Mouse (Mus musculus): ENCODE measurements around the gene Adra1d. TPM values are rescaled to one million over a fixed set of nuclear protein-coding genes. Genes with fewer than 3 reads are reported as not detected.

The Adra1d gene
- 0.22 and 0.42 TPM in 2 replicates for polyA plus RNA-seq (2015; fragmentation: Nextera tagmentation; extraction: Ambion mirVana)

DNA sequence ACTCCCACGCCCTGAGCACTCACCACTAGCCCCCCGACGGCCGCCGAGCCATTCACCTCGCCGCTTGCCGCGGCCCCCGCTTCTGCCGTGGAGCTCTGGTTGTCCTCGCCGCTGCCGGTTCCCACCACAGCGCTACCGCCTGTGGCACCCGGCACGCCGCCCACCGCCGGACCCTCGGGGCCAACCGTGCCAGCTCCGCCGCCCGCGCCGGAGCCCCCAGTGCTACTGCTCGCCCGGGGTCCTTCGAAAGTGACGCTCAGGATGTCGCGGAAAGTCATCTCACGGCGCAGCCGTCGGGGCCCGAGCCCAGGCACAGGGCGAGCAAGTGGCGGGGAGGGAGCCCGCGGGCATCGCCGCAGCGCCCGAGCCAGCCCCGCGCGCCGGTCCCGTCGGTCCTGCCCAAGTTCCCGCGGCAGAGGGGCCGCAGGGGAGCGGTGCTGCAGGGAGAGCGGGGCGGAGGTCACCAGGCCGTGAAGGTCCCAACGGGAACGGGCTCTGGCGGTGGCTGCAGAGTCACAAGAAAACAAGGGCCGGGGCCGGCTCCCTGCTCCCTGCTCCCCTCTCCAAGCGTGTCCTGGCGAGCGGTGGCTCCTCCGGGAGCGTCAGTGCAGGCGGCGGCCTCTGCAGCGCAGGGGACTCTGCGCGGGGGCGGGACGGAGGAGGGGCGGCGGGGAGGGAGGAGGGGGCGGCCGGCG, at the start of gene Adra1d:
Gene Adra1d, minus strand, starts transcription at position 393 of the 695 bp plus-strand sequence.
- Histone ChIP-seq H3K4me1 (ENCODE audit: control insufficient read depth, insufficient read depth, low read length) (peaks cover 12% of the 10 kb centered on the region), H3K9me3 (replicated peaks; ENCODE audit: control insufficient read depth, low read length) (no peaks in the 10 kb centered on the region), H3K4me2 (ENCODE audit: low read depth, low read length) (peak within 1 kb of the TSS; percentile 75), H3K4me3 (replicated peaks; ENCODE audit: low read length) (peak within 1 kb of the TSS; percentile 53), H3K9ac (ENCODE audit: low read length) (peak within 1 kb of the TSS; percentile 65), H3K27ac (ENCODE audit: low read length) (no peak within 1 kb of the TSS), H3K27me3 (ENCODE audit: control insufficient read depth, insufficient read depth, low read length) (peaks cover 65% of the 10 kb centered on the region), H3K36me3 (ENCODE audit: control insufficient read depth, insufficient read depth, low read length) (no peaks in the 10 kb centered on the region)
- peak; percentile 51; the same call in 1 of the 2 replicates for ATAC-seq (ENCODE audit: insufficient read depth, low FRiP score)
- under 1% methylated on average over 66 of the region's 82 CpGs for WGBS

DNA sequence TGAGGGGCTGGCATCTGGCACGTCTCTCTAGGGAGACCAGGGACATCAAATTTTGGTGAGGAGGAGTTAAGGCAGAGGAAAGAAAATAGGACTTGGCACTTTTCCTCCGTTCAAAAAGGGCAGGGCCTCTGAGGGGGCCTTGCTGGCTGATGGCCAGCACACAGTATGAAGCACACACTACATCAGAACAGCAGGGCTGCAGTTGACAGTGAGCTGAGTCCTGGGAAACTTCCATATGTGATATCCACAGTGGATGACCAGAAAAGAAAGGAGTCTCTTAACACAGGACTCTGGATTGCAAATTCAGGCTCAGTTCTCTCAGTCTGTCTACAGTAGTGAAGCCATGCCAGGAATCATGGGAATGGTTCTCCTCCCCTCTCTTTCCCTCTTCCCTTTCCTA, 39.8 kb upstream of the Adra1d start:
- no peaks in the 10 kb centered on the region for H3K36me3 ChIP-seq (ENCODE audit: control insufficient read depth, insufficient read depth, low read length)
- H3K27me3 ChIP-seq (ENCODE audit: control insufficient read depth, insufficient read depth, low read length), result no peaks in the 10 kb centered on the region
- H3K27ac ChIP-seq (ENCODE audit: low read length), result no peak overlapping the region
- H3K4me1 ChIP-seq (ENCODE audit: control insufficient read depth, insufficient read depth, low read length), result no peaks in the 10 kb centered on the region
- no peak overlapping the region for H3K4me2 ChIP-seq (ENCODE audit: low read depth, low read length)
- 26% methylated on average over 2 of the region's 2 CpGs for WGBS
- H3K9ac ChIP-seq (ENCODE audit: low read length), result no peak overlapping the region
- no peak overlapping the region for H3K4me3 ChIP-seq (replicated peaks; ENCODE audit: low read length)
- ATAC-seq (ENCODE audit: insufficient read depth, low FRiP score), result 0 out of 2 replicates have a peak, but pooled peaks have one; percentile 33
- H3K9me3 ChIP-seq (replicated peaks; ENCODE audit: control insufficient read depth, low read length), result no peaks in the 10 kb centered on the region

DNA sequence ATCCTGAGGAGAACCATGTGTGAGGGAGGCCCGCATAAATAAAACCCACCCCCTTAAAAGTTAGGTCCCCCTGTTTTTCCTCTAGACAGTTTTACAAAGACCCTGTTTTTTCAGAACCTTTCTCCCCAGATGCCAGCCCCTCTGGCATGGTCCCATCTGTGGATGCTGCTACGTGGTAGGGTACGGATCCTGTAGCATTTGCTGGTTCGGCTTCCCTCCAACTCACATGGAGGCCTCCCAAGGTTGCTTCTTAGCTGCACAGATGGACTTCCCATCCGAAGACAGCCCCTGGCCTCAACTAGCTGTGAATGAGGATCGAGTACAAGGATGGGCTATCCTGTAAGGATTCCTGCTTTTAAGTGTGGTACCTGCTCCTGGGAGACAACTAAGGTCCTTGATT, 32.8 kb upstream of the Adra1d start:
- Histone ChIP-seq H3K4me2 (ENCODE audit: low read depth, low read length) (no peak overlapping the region), H3K9me3 (replicated peaks; ENCODE audit: control insufficient read depth, low read length) (no peaks in the 10 kb centered on the region), H3K4me3 (replicated peaks; ENCODE audit: low read length) (no peak overlapping the region), H3K9ac (ENCODE audit: low read length) (no peak overlapping the region), H3K36me3 (ENCODE audit: control insufficient read depth, insufficient read depth, low read length) (no peaks in the 10 kb centered on the region), H3K27me3 (ENCODE audit: control insufficient read depth, insufficient read depth, low read length) (no peaks in the 10 kb centered on the region), H3K27ac (ENCODE audit: low read length) (no peak overlapping the region), H3K4me1 (ENCODE audit: control insufficient read depth, insufficient read depth, low read length) (no peaks in the 10 kb centered on the region)
- 83% methylated on average over 6 of the region's 6 CpGs for WGBS
- no peak for ATAC-seq (ENCODE audit: insufficient read depth, low FRiP score)

DNA sequence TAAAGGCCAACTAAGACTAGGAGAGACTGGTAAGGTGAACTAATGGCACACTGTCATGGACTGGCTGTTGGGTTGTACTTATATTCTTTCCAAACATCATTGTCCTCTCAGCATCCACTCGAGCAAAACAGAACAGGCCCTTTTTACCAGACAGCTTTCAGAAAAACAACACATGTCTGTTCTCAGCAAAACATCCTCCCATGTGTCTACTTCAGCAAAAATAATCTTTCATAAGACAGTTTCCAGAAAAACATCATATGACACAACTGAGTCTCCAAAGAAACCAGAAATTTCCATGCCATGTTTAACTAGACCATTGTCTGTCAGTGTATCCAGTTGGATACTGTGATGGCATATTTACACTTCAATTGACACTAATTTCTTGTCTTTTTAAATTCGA, 25.4 kb upstream of the Adra1d start:
- 59% methylated on average over 2 of the region's 2 CpGs for WGBS
- H3K4me1 ChIP-seq (ENCODE audit: control insufficient read depth, insufficient read depth, low read length), result no peaks in the 10 kb centered on the region
- H3K36me3 ChIP-seq (ENCODE audit: control insufficient read depth, insufficient read depth, low read length), result no peaks in the 10 kb centered on the region
- no peaks in the 10 kb centered on the region for H3K9me3 ChIP-seq (replicated peaks; ENCODE audit: control insufficient read depth, low read length)
- H3K27ac ChIP-seq (ENCODE audit: low read length), result no peak overlapping the region
- ATAC-seq (ENCODE audit: insufficient read depth, low FRiP score), result no peak
- no peaks in the 10 kb centered on the region; the same call in 1 of the 2 replicates for H3K27me3 ChIP-seq (ENCODE audit: control insufficient read depth, insufficient read depth, low read length)
- H3K9ac ChIP-seq (ENCODE audit: low read length), result no peak overlapping the region
- H3K4me3 ChIP-seq (replicated peaks; ENCODE audit: low read length), result no peak overlapping the region
- H3K4me2 ChIP-seq (ENCODE audit: low read depth, low read length), result no peak overlapping the region

DNA sequence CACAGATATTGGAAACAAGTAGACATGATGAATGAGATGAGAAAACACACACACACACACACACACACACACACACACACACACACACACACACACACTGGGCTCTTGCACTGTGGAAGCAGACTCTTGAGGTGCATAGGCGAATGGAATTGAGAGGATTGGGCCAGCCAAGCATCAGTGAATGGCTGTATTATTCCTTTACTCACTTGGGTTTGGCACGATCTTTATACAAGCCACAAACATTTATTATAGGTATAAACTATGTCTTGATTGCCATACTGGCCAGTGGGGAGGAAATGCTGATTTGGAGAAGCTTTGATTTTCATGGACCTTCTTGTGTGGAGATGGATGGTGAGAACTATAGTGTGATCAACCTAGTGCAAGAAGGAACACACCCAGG, 19.4 kb upstream of the Adra1d start:
- ATAC-seq (ENCODE audit: insufficient read depth, low FRiP score), result no peak

DNA sequence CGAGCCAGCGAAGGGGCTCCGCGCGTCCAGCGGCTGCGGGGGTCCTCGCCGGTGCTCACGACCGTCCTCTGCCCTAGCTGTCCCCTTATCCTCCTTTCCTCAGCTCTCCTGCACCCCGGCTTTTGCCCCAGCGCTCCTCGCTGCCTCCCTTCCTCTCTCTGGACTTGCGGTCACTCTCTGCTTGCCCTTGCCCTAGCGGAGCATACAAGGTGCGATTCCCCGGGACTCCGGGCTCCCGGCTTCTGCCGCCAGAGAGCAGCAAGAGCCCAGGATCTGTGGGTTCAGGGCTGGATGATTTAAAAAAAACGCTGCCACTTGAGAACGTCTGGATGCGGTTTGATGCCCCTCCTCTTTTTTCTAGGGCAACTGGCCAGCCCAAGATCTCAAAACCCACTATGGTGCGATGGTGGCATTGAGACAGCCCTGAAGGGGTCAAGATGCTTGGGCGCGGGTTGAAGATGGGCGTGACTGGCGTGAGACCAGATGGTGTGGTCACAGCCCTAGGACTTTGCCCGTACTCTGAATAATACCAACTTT, 571 bp upstream of the Adra1d start:
- peak; percentile 44; the same call in 1 of the 2 replicates for ATAC-seq (ENCODE audit: insufficient read depth, low FRiP score)

More for the DNA sequence above, 19.4 kb upstream of the Adra1d start:
- H3K9me3 ChIP-seq (replicated peaks; ENCODE audit: control insufficient read depth, low read length), result no peaks in the 10 kb centered on the region
- H3K9ac ChIP-seq (ENCODE audit: low read length), result no peak overlapping the region
- H3K36me3 ChIP-seq (ENCODE audit: control insufficient read depth, insufficient read depth, low read length), result no peaks in the 10 kb centered on the region
- H3K4me2 ChIP-seq (ENCODE audit: low read depth, low read length), result no peak overlapping the region
- H3K27me3 ChIP-seq (ENCODE audit: control insufficient read depth, insufficient read depth, low read length), result no peaks in the 10 kb centered on the region; the same call in 1 of the 2 replicates
- WGBS, result 74% methylated on average over 2 of the region's 2 CpGs
- no peak overlapping the region for H3K27ac ChIP-seq (ENCODE audit: low read length)
- H3K4me3 ChIP-seq (replicated peaks; ENCODE audit: low read length), result no peak overlapping the region
- H3K4me1 ChIP-seq (ENCODE audit: control insufficient read depth, insufficient read depth, low read length), result no peaks in the 10 kb centered on the region

DNA sequence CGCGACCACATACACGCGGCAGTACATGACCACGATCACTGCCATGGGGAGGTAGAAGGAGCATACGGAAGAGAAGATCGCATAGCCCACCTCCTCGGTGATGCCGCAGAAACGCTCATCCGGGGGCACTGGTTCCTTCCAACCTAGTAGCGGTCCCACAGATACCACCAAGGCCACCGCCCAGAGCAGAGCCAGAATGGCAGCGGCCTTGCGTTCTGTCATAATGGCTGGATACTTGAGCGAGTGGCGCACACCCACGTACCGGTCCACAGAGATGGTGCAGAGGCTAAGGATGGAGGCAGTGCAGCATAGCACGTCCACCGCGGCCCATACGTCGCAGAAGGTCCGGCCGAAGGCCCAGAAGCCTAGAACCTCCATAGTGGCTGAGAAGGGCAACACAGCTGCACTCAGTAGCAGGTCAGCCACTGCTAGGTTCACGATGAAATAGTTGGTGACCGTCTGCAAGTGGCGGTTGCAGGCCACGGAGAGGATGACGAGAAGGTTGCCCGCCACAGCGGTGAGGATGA, 676 bp downstream of the Adra1d start:
- 7% methylated on average over 33 of the region's 33 CpGs for WGBS
- H3K4me3 ChIP-seq (replicated peaks; ENCODE audit: low read length), result peak overlapping the region; percentile 53

More for the DNA sequence above, 571 bp upstream of the Adra1d start:
- H3K9me3 ChIP-seq (replicated peaks; ENCODE audit: control insufficient read depth, low read length), result no peaks in the 10 kb centered on the region
- no peak overlapping the region for H3K27ac ChIP-seq (ENCODE audit: low read length)
- H3K4me1 ChIP-seq (ENCODE audit: control insufficient read depth, insufficient read depth, low read length), result peaks cover 12% of the 10 kb centered on the region
- H3K36me3 ChIP-seq (ENCODE audit: control insufficient read depth, insufficient read depth, low read length), result no peaks in the 10 kb centered on the region
- H3K27me3 ChIP-seq (ENCODE audit: control insufficient read depth, insufficient read depth, low read length), result peaks cover 61% of the 10 kb centered on the region
- H3K9ac ChIP-seq (ENCODE audit: low read length), result peak overlapping the region; percentile 65
- WGBS, result under 1% methylated on average over 28 of the region's 30 CpGs
- H3K4me2 ChIP-seq (ENCODE audit: low read depth, low read length), result peak overlapping the region; percentile 75
- peak overlapping the region; percentile 53 for H3K4me3 ChIP-seq (replicated peaks; ENCODE audit: low read length)

DNA sequence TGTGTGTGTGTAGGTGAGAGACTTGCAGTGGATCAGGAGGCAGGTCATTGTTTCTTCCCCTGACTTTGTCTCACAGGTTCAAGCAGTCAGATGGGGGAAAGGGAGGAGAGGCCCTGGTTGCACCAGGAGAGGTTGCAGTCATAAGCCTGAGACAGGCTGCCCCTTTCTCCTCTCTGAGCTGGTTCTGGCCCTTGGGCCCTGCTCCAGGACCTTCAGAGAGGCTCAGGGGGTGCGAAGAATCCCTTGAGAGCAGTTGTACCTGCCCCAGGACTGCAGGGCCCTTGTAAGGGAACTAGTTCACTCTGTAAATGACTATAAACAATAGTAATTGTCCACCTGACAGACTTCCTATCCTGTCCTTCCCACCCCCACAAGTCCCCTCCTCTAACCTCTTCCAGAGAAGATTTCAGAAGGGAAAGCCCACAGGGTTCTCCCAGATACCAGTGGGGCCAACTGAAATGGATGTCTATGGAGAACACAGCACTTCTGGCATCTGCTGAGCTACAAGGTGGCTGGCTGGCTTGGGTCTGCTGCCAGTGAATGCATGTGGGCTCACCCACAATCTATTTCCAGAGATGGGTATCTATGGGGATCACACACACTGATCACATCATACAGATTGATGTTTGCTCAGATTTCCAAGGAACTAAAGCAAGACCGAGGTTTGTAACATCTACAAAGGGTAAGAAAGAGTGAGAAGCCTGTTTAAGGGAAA, 1.7 kb downstream of the Adra1d start:
- Histone ChIP-seq H3K27me3 (ENCODE audit: control insufficient read depth, insufficient read depth, low read length) (peaks cover 64% of the 10 kb centered on the region), H3K36me3 (ENCODE audit: control insufficient read depth, insufficient read depth, low read length) (no peaks in the 10 kb centered on the region), H3K9ac (ENCODE audit: low read length) (no peak overlapping the region), H3K4me1 (ENCODE audit: control insufficient read depth, insufficient read depth, low read length) (peaks cover 12% of the 10 kb centered on the region), H3K27ac (ENCODE audit: low read length) (no peak overlapping the region), H3K4me3 (replicated peaks; ENCODE audit: low read length) (peak overlapping the region; percentile 53; the same call in 1 of the 2 replicates), H3K9me3 (replicated peaks; ENCODE audit: control insufficient read depth, low read length) (no peaks in the 10 kb centered on the region), H3K4me2 (ENCODE audit: low read depth, low read length) (0 out of 2 replicates have a peak overlapping the region, but pooled peaks have one; percentile 34)
- WGBS, result 46% methylated on average over 2 of the region's 2 CpGs
- no peak for ATAC-seq (ENCODE audit: insufficient read depth, low FRiP score)

More for the DNA sequence above, 676 bp downstream of the Adra1d start:
- no peak overlapping the region for H3K27ac ChIP-seq (ENCODE audit: low read length)
- H3K36me3 ChIP-seq (ENCODE audit: control insufficient read depth, insufficient read depth, low read length), result no peaks in the 10 kb centered on the region
- no peak overlapping the region; the same call in 1 of the 2 replicates for H3K9ac ChIP-seq (ENCODE audit: low read length)
- peak overlapping the region; percentile 75 for H3K4me2 ChIP-seq (ENCODE audit: low read depth, low read length)
- H3K4me1 ChIP-seq (ENCODE audit: control insufficient read depth, insufficient read depth, low read length), result peaks cover 12% of the 10 kb centered on the region
- no peaks in the 10 kb centered on the region for H3K9me3 ChIP-seq (replicated peaks; ENCODE audit: control insufficient read depth, low read length)
- H3K27me3 ChIP-seq (ENCODE audit: control insufficient read depth, insufficient read depth, low read length), result peaks cover 65% of the 10 kb centered on the region
- ATAC-seq (ENCODE audit: insufficient read depth, low FRiP score), result no peak
